Mouse (Mus musculus) urinary bladder, adult 2 months (tissue): ENCODE measurements at regions not wholly inside any gene's neighbourhood (a gene's known extent, or its start where the extent isn't known, plus 50 kb on each side); places are given as distances from the start of the nearest gene placed in this dataset.
A peak's percentile ranks its signal among the peaks of the same experiment; 100 is the strongest.

Source experiments
- DNase-seq: peaks from one replicate; pipeline ENCODE4 v3.0.0; 2022; ENCODE audit warnings: low spot score

- DNase-seq: peak; percentile 34
These were observed 140.7 kb downstream of the Cd24a start for GRCm38 (mm10) chr10:43718768-43719167.

DNA sequence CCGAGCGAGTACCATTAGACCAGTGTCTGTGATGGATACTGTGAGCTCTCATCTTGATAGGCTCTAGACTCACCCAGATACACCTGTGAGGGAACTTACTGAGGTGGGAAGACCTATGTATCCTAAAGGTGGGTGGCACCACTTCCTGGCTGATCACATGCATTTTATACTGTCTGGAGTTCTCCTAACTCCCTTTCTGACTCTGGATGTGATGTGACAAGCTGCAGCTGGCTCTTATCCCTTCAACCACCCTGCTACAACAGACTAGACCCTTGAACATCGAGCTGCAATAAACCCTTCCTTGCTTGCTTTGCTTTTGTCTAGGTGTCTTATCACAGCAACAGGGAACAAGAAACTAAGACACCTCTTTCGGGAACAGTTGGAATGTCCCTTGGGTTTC is 143.3 kb downstream of the Cd24a start:
- no peak for DNase-seq

- DNase-seq: no peak
These were observed 144.1 kb downstream of the Cd24a start for GRCm38 (mm10) chr10:43722164-43722563.

GRCm38 (mm10) chr10:43722711-43723614 is 144.9 kb downstream of the Cd24a start:
- peak; percentile 32 for DNase-seq

- no peak for DNase-seq
These were observed 145.5 kb downstream of the Cd24a start for GRCm38 (mm10) chr10:43723615-43723937.

GRCm38 (mm10) chr10:43727746-43728145 is 149.7 kb downstream of the Cd24a start:
- no peak for DNase-seq

- DNase-seq: no peak
These were observed 151.1 kb downstream of the Cd24a start for GRCm38 (mm10) chr10:43729184-43729583.

DNA sequence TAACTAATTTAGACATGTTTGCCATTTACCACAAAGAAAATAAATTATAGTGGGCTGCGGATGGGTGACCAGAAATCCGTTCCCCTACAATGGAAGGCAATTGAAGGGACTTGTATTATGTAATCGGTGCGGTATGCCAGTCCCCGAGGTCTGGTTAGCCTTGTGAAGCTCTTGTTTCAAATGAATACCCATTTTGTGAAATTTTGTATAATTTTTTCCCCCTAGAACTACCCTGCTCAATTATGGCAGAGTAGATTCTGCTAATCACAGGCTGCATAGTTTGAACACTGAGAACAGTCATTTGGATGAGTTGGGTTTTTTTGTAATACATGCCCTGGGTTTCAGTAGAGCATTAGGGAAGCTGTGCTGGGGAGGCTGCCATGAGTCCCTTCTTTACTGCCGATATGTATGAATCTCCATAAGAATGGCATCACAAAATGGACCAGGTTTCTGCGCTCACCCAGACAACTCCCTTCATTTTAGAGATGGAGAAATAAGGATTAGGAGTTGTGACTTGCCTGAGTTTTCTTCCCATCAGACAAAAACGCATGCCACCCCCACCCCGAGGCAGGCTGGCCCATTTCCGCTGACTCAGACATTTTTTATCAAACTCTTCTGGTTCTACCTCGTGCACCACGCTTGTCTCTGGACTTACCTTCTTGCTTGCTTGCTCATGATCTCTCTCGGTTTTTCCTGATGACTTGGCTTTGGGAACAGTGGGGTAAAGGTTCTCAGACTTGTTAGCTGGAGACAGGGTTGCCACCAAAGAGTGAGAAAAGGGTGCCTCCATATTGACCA is 155.7 kb downstream of the Cd24a start:
- no peak for DNase-seq

GRCm38 (mm10) chr10:43739181-43739580 is 161.1 kb downstream of the Cd24a start:
- DNase-seq: no peak

GRCm38 (mm10) chr10:43739718-43740117 is 161.6 kb downstream of the Cd24a start:
- DNase-seq: no peak

DNA sequence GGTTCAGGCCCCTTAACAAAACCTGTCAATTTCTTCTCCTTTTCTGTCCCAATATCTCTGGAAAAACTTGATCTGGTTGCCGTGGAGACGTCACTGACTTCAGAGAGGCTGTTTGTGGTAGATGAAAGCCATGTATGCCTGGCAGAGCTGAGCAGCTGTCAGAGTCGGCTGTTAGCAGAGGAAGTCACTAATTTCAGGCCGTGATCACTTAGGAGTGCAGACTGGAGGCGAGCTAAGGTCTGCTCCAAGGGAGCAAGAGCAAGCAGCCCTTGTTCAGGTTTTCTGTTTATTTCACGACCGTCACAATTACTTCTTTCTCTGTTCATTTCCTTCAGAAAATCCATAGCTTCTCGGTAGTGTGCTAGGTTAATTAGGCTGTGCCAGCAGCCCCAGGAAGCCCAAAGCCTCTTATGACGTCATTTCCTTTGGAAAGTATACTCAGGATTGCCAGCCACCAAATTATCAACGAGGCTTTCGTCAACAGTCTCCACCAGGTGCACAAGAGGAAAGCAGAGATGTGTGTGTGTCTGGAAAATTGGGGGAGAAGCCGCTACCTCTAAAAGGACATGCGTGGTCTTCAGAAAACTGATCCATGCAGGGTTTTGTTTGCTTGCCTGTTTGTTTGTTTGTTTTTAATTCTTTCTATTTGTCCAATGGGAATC is 161.2 kb downstream of the Qrsl1 start:
- no peak for DNase-seq

DNA sequence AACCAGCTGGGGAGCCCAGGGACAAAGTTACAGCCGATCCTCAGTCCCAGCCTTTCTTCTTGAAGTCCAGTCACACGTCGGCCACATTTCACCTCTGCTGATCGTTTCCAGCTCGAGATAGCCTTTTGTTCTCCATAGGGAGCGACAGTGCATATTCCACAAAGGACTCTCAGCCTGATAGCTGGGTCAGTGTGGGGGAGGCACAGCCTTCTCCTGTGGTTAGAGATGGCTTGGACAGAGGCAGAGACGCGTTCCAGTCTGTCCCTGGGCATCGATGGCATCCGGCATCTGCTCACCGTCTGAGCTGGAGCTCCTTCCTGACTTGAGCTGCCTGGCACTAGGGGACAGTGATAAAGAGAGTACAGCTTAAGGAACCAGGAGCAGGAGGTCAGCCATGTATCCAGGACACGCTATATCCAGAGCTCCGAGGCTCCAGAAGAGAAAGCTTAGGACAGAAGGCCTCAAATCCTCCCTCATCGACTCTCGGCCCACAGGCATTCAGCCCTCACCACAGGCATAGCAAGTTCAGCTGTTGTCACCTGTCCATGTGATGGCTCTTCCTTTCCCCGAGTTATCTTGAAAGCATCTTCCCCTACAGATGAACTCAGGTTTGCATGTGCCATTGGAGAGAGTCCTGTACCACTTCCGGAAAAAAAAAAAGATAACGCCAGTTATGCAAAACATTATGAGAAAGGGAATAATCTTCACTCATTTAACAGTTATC is 160.0 kb downstream of the Qrsl1 start:
- DNase-seq: no peak

DNA sequence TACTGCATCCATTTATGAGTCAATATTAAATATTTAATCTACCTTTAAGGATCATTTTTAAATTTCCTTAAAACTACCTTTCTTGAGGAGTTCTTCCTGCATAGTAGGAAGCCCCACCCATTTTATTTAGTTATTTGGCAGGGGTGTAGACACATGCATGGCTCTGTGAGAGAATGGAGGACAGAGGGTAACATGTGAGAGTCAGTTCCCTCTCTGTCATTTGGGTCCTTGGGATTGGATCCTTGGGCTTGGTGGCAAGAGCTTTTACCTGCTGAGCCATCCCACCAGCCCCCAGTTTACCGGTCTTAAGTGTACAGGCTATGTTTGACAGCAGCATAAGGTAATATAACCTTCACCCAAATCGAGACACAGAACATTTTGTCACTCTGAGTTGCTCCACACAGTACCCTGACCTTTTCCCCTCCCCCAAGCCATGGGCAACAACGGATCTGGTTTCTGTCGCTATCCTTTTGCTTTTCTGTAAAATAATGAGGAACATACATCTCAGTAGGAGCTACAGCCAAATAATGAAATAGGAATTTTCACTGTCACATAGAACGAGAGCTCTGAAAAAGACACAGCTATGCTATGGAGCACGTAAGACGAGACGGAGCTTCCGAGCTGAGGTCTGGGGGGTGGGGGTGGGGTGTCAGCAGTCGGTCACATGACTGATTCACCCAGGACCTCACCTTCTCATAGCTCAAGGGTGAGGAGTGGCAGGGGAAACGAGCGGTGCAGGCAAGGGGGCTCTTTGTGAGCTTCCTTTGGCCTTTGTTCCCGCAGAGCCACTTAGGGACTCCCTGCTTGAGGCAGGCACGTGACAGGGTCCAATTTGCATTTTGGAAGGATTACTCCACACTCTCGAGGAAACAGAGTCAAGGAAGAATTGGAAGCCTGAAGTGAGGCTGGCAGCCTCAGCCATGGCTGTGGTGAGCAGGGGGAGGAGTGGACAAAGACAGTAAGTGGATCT is 159.2 kb downstream of the Qrsl1 start:
- DNase-seq: no peak

DNA sequence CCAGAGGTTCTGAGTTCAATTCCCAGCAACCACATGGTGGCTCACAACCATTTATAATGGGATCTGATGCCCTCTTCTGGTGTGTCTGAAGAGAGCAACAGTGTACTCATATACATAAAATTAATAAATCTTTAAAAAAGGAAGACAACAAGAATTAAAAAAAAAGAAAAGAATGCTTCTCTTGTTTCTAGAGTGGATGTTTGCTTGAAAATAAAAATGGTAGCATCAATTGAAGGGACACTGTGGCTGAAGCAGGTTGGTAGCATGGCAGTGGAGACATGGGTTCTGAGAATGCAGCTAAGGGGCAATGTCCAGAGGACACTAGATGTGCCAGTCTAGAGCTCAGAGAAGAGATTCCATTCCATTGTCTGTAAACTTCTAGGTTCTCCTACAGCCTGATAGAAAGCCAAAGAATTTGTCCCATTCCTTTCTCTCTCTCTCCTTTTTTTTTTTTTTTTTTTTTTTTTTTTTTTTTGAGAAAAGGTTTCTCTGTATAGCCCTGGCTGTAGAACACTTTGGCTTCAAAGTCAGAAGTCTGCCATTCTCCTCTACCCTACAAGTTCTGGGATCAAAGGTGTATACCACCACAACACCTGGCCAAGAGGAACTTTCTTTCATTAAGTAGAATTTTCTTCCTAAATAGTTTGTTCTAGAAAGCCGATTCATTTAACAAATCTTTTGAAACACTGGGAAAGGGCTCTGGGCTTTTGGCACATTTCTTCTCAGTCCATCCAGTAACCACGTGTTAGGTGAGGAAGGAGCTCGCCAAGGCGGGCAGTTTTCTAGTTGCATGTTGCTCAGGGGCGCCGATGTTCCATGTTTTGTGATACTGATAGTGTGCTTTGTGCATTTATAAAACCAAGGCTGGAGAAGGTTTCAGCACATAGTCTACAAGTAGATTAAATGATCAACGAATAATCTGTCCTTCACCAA is 158.1 kb downstream of the Qrsl1 start:
- no peak for DNase-seq

GRCm38 (mm10) chr10:43745931-43746630 is 155.5 kb downstream of the Qrsl1 start:
- DNase-seq: no peak

- no peak for DNase-seq
These were observed 154.9 kb downstream of the Qrsl1 start for GRCm38 (mm10) chr10:43746631-43747001.

GRCm38 (mm10) chr10:43747541-43747940 is 154.0 kb downstream of the Qrsl1 start:
- no peak for DNase-seq

GRCm38 (mm10) chr10:43748300-43748699 is 153.2 kb downstream of the Qrsl1 start:
- DNase-seq: no peak
